Mouse (Mus musculus) left cerebral cortex, adult 18-20 months (tissue): ENCODE measurements around the gene Gm20521. TPM values are rescaled to one million over a fixed set of nuclear protein-coding genes. Genes with fewer than 3 reads are reported as not detected.

Experiments used
- DNase-seq, 2 experiments: peaks; one replicate each; pipeline ENCODE4 v3.0.0; 2021 to 2022; ENCODE audit warnings: low spot score in 2 of 2, mixed read lengths in 1 of 2
- long read RNA-seq, 2 experiments: library from polyadenylated mRNA; stranded (forward); transcript quantifications; one replicate each; pipeline ENCODE4 v2.0.0; 2021
- total RNA-seq, 2 experiments: library from RNA; stranded (reverse); gene quantifications; 2 replicates each; pipeline ENCODE4 v1.2.3; 2021

Gene Gm20521
- not detected for total RNA-seq
- long read RNA-seq, experiment 1, partial matches to known transcripts: 0 of 25 reads
- long read RNA-seq, experiment 1, other reads (novel, unspliced or antisense): 25 of 25 reads
- long read RNA-seq, experiment 2, partial matches to known transcripts: 17 of 55 reads
- long read RNA-seq, experiment 2, other reads (novel, unspliced or antisense): 38 of 55 reads

DNA sequence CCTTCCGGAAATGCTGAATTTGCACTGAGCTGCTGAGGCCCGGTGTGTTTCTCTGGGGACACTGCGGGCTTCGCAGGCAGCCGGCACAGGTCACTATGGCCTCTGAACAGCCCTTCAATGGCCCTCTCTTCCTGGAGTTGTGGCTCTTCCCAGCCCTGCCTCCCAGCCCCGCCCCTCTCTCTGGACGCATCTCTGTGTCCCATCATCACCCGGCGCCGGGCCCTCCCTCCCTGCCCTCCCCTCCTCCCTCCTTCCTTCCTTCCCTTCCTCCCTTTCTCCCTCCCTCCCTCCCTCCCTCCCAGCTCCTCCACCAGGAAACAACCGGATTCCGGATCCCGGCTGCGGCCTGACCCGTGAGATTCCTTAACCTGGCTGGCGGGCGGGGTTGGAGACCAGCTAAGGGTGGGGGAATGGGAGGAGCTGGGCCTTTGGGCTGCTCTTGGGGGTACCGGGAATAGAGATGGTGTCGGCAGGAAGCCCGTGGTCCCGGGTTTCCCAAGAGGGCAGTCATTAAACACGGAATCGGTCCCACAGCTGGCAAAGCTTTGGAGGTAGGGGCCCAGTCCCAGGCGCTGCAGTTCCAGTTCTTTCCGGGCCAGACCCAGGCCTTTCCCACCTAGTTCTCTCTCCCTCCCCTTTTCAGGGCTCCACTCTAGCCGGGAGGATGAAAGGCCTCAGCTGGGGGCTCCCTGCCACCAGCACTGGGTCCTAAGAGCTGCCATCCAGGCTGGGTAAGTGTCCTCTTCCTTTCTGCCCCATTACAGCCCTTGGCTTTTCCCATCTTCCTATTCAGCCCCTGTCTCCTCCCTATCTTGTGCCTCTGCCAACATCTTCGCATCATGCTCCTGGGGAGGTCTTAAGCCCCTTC is at the start of gene Gm20521, which contains the start of gene Bcl2l2:
Gene Gm20521, plus strand, starts transcription at position 288 of the 868 bp plus-strand sequence.
Gene Bcl2l2, plus strand, starts transcription at position 224 of the 868 bp plus-strand sequence.
- peak; percentile 71 to 77 for DNase-seq

DNA sequence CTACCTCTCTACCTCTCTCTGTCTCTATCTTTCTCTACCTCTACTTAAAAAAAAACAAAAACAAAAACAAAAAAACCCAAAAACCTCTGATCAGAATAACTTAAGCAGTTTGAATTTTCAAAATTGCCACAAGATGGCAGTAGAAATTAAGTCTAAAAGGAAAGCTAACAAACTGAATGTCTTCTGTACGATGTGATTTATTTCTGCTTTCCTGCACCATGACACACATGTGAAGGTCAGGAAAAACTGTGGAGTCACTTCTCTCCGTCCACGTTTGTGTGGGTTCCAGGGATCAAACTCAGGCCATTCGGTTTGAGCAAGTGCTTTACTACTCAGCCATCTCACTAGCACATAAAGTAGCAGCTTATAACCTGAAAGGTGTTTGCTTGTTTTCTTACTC is 39.8 kb upstream of the Gm20521 start:
- DNase-seq: no peak

DNA sequence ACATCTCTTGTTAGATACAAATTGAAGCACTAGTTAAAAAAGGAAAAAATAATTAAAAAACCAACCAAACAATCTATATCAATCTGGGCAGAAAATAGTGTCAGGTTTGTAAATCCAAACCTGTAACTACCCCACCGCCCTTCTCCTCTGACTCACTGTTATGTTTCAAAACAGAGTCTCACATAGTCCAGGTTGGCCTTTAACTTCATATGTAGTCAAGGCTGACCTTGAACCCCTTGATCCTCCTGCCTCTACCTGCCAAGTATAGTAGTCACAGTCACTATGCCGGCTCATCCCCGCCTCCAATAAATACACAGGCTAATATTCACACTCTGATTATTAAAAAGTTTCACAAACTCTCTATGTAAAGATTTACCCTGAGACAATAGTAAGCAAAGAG is 27.5 kb upstream of the Gm20521 start:
- DNase-seq: no peak

DNA sequence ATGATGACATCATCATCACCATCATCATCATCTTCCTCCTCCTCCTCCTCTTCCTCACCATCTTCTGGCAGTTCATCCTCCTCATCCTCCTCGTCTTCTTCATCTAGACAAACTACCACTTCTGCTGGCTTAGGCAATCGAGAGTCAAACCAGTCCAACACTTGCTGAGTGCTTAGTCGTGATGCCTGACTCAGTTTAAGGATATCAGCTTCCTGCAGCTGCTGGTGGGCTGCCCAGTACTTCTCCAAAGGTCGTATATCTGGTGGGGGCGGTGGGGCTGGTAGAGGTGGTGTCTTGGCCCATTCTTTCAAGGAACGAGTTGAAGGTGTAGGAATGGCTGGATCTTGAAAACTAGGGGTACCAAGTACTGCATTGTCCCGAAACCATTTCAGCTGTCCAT is 26.5 kb upstream of the Gm20521 start:
- DNase-seq: no peak

DNA sequence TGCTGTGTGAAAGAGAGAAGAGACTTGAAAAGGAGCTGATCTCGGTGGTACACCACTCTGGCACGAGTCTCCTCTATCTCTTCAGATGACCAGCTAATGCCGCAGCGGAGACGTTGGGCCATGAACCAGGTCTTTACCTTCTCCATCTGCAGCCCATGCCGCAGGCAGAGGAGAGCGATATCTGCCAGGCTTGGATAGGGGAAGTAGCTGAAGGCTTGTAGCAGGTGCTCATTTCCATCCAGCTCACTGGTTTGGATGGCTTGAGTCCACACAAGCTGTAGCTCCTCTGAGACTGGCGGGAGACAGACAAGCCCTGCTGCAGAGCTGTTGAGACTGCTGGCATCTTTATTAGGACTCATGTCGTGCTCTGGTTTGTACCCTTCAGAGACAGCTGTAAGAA is 25.4 kb upstream of the Gm20521 start:
- no peak for DNase-seq

DNA sequence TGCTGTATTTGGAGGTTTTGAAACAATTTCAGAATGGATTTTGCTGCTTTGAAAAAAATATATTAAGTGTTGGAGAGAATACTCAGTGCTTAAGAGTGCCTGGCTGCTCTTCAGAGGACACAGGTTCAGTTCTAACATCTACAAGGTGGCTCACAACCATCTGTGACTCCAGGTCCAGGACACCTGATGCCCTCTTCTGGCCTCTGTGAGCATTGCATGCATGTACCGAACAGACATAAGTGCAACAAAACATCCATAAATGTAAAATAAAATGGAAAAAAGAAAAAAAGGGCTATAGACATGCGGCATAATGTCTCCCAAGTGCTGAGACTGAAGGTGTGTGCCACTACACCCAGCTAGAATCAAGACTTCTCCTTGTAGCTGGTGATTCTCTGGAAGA is 22.7 kb upstream of the Gm20521 start:
- DNase-seq: peak; percentile 61 to 77

DNA sequence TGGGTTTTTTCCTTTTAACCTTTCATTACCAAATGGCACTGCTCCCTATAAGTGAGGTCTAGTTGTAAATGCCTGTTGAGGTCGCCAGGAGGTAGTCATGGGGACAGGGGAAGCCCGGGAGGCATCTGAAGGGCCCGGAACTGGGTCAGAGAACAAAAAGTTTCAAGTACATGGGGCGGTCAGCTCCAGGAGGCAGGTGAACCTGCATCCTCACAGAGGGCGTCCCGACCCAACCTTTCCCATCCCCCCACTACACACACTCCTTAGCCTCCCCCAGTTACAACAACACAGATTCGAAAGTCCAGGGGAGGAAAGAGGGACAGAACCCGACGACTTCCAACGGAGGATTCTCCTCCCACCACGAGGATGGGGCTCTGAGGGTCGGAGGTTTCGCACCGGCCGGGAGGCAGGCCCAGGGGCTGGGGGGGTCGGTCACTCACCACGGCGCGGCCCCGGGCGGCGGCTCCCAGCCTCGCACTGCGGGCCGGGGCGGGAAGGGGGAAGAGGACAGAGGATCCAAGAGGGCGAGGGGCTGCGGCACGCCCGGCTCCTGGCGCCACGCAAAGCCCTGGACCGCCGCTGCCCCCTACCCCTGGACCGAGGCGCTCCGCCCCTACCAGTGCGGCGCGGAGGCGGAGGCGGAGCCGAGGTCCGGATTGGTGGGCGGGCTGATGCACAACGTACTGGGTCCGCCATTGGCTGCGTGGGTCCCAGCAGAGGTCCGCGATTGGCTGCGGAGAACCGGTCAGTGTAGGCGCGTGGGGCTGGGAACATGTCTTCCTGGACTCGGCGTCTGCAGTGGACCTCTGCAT is 19.5 kb upstream of the Gm20521 start:
- DNase-seq: peak; percentile 94 to 95

DNA sequence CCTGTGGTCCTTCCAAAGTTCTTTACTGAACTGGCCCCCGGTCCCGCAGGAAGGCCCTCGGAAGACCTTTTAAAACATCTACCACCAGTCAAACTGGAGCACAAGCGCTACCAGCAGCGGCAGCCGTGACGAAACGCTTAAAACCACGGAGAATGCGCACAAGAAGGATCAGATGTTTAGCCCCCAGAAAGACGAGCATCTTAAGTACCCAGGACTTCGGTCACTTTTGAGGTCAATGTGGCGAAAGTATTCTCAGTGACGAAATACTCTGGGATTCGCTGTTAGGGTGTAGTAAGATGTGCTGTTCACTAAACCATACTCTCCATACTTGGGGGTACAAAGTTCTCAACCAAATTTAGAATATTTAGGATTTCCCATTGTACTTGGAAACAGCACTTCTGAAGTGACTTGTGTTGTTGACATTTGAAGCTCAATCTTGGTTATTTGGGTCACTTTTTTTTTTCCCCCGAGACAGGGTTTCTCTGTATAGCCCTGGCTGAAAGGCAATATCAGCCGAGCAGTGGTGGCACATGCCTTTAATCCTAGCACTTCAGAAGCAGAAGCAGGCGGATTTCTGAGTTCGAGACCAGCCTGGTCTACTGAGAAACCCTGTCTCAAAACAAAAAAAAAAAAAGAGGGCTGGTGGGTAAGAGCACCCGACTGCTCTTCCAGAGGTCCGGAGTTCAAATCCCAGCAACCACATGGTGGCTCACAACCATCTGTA is 18.8 kb upstream of the Gm20521 start:
- no peak for DNase-seq

DNA sequence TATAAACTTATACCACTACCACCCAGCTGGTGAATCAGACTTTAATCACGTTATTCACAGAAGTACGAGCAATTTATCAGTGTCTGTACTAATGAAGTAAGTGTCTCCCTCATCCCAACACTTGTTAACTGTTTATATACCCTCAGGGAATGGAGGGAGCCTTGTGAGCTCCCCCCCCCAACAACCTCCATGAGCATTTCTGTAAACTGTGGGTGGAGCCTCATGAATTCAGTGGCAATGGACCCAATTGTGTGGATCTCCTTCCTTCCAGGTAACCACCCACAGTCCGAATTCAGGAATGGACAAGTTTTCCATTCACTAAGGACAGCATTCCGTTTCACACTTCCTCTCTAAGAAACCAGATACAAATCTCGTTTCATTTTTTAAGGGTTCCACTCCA is 17.6 kb upstream of the Gm20521 start:
- no peak for DNase-seq

DNA sequence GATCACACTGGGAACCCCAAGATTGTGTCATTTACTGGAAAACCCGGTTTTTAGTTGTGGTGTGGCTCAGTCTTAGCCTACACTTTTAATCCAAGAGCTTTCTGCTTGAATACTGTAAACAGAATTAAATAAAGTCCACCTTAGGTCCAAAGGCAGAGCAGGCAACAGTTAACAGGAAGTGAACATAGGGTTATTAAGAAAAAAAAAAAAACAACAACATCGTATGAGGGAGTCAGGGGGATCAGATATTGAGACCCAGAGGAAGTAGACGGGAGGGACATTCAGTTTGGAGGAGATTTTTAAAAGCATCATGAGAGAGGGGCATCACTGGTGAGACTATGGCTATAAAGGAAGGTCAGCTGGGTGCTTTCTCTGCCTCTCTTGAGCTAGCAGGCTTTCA is 17.0 kb upstream of the Gm20521 start:
- DNase-seq: no peak

DNA sequence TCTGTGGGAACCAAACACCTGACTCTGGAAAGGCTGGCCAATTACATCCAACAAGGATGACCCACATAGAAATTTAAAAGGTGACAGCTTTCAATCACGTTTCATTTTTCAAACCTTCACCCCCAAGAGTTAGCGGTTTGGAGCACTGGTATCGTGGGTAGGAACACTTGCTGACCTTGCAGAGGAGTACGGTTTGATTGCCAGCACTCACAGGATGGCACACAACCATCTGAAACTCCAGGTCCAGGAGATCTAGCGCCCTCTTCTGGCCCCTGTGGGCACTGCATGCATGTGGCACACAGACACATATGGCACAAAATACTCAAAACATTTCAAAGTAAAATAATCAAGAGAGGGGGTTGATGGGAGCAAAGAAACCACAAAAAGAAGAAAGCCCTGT is 16.3 kb upstream of the Gm20521 start:
- DNase-seq: no peak

DNA sequence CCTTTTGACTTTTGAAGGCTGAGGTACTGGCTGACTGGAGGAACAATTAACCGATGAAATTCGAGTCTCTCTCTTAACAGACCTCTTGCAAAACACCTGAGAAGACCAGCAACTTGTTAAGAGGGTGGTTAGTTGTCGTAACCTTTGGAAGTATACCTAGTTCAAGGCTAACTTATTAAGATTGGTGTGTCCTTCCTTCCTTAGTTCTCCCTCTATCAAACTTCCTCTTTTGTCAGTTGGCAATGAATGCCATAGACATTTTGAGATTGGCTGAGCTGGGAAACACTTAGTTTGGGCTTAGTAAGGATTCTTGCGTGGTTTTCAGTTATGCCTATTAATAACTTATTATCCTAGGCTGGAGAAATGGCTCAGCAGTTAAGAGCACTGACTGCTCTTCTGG is 15.2 kb upstream of the Gm20521 start:
- no peak for DNase-seq

DNA sequence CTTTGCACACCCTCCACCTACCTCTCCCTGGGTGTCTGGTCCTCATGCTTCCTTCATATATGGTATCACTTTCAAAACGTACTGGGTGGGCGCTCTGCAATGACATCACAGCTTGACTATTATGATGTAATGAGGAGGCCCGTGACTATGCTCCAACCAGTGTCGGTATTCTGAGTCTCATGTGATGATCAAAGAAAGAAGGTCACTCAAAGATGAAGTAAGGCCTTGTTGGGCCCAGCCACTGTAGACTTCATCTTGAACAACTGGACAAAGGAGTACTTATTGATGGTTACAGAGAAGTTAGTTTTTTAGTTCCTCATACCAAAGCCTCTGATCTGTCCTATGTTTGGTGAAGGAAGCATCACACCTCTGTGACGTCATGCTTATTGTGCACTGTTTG is 12.4 kb upstream of the Gm20521 start, which contains the start of gene Homez:
Gene Homez, minus strand, starts transcription at position 101 of the 400 bp plus-strand sequence.
- DNase-seq: no peak

DNA sequence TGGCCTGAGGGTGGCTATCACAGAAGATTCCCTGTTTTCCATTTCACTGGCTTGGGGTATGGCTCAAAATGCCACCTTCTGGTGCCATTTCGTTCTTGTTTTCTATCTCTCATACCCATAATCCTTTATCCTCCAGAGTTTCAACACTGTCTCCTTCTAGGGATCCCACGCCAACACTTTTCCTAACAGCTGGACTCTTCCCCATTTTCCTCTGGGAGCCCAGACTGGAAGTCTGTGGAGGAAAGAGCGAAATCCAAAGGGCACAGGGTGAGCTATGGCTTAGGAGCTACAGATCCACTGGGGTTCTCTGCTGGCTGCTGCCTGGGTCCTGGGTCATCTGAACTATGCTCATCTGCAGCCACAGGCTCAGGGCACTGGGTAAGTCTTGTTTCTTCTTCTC is 9.1 kb upstream of the Gm20521 start:
- no peak for DNase-seq

DNA sequence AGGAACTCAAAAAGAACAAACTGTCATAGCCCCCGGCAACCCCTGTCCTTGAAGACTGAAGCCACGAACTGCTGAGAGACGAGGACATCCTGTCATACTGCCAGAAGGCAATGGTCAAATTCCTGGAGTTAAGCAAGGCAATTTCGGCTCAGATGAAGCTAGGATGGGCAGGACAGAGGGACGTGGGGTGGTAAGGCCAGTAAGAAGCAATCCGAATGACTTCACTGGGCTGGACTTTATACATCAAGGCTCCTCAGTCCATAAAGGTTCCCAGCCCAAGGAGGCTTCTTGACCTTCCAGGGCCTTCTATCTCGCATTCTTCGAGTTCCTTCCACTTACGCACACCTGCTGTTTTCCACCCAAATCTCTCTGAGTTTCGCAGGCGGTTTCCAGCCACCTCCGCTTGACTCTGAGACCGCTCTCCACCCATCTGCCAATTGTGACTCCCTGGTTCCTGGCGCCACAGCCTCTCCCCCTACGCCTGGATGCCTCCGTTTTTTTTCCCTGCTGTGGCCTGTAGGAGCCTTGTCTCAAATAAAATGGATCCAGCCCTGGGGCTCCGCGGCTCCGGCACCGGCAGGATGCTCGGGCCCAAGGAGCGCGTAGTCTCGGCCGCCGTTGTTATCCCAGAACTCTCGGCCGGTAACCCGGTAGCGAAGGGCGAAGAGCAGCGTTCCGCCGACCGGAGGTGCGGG is 7.2 kb upstream of the Gm20521 start:
- peak in 1 of 2 experiments; percentile 38 for DNase-seq

DNA sequence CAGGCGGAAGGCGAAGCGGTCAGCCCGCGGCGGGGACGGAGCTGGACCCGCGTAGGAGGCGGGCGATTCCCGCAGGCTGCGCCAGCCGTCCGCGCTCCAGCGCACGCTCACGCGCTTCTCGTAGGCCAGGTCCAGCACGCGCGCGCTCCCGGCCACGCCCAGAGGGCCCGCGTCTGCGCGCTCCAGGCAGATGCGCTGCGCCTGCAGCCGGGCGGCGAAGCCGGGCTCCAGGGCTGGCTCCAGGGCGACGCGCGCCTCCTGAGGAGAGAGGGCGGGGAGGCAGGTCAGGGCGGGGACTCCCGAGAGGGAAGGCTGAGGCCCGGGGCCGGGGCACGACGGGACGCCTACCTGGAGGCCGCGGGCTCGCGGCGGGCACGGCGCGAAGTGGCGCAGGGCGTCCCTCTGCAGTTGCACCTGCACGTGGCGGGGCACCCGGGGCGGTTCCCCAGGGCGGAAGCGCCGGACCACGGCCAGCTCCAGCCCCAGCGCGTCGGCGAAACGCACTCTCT is 6.6 kb upstream of the Gm20521 start:
- DNase-seq: peak; percentile 87 to 95

DNA sequence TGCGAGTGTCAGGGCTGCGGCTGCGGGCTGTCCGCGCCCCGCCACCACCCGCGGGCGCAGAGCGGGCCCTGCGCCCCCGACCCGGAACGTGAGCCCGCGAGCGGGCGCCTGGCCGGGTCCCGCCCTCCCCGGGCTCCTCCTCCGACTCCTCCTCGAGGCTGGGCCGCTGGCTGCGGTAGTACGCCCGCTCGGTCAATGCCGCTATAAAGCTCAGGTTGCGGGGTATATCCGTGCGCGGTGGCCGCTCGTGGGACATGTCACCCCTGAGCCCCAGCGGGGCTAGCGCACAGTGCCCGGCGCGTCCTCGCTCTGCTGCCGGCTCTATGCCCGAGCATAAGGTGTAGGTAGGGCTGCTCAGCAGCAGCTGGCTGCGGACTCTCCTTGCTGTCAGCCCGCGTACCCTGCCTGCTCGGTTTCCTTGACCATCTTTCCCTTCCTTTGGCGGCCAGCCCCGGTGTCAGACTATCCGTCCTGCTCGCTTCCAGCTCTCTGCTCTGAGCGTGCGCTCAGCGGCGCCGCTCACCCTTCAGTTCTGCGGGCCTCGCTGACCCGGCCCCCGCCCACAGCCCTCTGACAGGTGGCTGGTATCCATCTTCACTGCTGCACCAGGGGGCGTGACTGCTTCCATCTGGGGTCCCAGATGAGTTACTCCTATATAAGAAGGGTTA is 6.1 kb upstream of the Gm20521 start, which contains the start of gene Ppp1r3e:
Gene Ppp1r3e, minus strand, starts transcription at position 503 of the 668 bp plus-strand sequence.
- DNase-seq: peak; percentile 51 to 74

DNA sequence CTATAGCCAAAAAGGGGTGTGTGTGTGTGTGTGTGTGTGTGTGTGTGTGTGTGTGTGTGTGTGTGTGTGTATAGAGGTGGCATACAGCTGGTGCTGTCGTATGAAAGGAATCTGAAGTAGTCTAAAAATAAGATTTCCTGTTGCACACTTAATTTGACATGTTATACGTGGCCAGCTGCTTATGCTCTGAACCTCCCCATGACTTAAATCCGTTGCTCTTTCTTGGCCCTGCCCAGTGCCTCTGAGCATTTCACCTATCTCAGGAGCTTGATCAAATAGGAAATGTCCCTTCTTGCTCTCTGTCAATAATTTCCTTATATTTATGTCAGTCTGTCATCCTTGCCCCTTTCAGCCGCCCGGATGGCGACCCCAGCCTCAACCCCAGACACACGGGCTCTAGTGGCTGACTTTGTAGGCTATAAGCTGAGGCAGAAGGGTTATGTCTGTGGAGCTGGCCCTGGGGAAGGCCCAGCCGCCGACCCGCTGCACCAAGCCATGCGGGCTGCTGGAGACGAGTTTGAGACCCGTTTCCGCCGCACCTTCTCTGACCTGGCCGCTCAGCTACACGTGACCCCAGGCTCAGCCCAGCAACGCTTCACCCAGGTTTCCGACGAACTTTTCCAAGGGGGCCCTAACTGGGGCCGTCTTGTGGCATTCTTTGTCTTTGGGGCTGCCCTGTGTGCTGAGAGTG is 926 bp downstream of the Gm20521 start:
- DNase-seq: no peak

DNA sequence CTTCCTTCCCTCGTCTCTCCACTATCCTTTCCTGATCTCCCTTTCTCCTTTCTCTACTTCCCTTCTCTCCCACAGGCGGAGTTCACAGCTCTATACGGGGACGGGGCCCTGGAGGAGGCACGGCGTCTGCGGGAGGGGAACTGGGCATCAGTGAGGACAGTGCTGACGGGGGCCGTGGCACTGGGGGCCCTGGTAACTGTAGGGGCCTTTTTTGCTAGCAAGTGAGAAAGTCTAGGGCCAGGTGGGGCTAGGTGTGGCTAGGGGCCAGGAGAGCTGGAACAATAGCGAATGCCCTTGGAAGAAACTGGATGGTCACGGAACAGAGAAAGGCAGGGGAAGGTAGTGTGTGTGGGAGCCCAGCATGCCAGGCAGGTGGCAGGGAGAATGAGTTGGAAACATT is 2.1 kb downstream of the Gm20521 start:
- no peak for DNase-seq
